Mouse (Mus musculus) kidney, embryonic 14.5 days (tissue): Measurements from ENCODE around the gene Stx3. TPM values are rescaled to one million over a fixed set of nuclear protein-coding genes. Genes with fewer than 3 reads are reported as not detected.

Source experiments
- ATAC-seq: fragments of 200-750 bp; cut with Nextera tagmentation; 2 replicates; pipeline ENCODE4 v1.8.0; 2017; ENCODE audit warnings: moderate number of reproducible peaks, mild to moderate bottlenecking, moderate TSS enrichment, moderate library complexity; ENCODE audit not compliant: low FRiP score, low TSS enrichment
- H3K27ac ChIP-seq: fragments of 300-500 bp; sonication (generic); 2 replicates; pipeline ENCODE4 v1.5.1; 2014; ENCODE audit warnings: low read depth, mild to moderate bottlenecking, low read length, moderate library complexity, mixed read lengths
- H3K27me3 ChIP-seq: fragments of 300-500 bp; sonication (generic); 2 replicates; pipeline ENCODE4 v1.6.1; 2014; ENCODE audit warnings: mild to moderate bottlenecking, low read length; ENCODE audit not compliant: control insufficient read depth, insufficient read depth
- H3K36me3 ChIP-seq: fragments of 300-500 bp; sonication (generic); 2 replicates; pipeline ENCODE4 v1.6.1; 2014; ENCODE audit warnings: low read length, mixed read lengths; ENCODE audit not compliant: control insufficient read depth, insufficient read depth
- H3K4me1 ChIP-seq: fragments of 300-500 bp; sonication (generic); 2 replicates; pipeline ENCODE4 v1.6.1; 2014; ENCODE audit warnings: low read length, mixed read lengths; ENCODE audit not compliant: control insufficient read depth, insufficient read depth
- H3K4me2 ChIP-seq: fragments of 300-500 bp; sonication (generic); replicated peaks from 2 replicates; pipeline ENCODE4 v1.6.1; 2014; ENCODE audit warnings: low read depth, mild to moderate bottlenecking, low read length
- H3K4me3 ChIP-seq: fragments of 300-500 bp; sonication (generic); 2 replicates; pipeline ENCODE4 v1.5.1; 2014; ENCODE audit warnings: mild to moderate bottlenecking, low read length
- H3K9ac ChIP-seq: fragments of 300-500 bp; sonication (generic); 2 replicates; pipeline ENCODE4 v1.6.1; 2014; ENCODE audit warnings: low read depth, mild to moderate bottlenecking, low read length, moderate library complexity
- H3K9me3 ChIP-seq: fragments of 300-500 bp; sonication (generic); 2 replicates; pipeline ENCODE4 v1.6.1; 2016; ENCODE audit warnings: low read length; ENCODE audit not compliant: control insufficient read depth
- WGBS: fragments of 180-500 bp; shearing (Covaris S2); extraction: QIAGEN DNeasy Blood & Tissue Kit; methylation state at CpG from one replicate; pipeline ENCODE4 v1.1.7; 2014; 5-methylcytosine and 5-hydroxymethylcytosine counted together
- polyA plus RNA-seq: library from polyadenylated mRNA; unstranded; fragments of >200 nt; fragmentation: Nextera tagmentation; extraction: Ambion mirVana; gene quantifications from 2 replicates; pipeline ENCODE4 v1.2.1, GENCODE M21; 2014

Stx3 gene
- 19.8 and 20.9 TPM in 2 replicates for polyA plus RNA-seq

DNA sequence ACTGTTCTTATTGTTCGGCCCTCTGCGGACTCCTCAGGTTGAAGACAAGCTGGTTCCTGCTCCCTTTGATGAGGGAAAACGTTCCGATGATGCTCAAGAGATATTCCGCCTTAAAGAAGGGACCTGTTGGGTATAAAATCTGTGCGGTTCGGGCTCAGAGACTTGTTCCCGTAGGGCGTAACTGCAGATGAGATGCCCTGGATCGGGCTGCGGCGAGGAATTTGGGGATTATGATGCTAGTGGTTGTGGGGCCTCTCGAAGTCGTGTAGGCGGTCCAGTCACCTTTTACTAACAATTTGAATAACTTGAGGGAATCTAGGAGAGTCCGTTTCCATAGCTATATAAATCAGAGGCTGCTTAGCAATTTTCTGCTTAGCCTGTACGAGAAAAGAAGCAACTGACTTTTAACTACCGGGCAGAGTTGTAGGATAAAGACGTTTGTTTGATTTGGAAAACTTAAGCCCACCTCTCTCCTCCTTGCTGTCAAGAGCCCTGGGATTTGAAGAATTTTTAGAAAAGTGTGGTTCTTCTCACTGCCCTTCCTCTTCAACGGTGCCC is at the start of gene Stx3:
Stx3 (minus strand) TSS at position 261 of the 558 bp plus-strand sequence.
- Histone ChIP-seq H3K27ac (peak within 1 kb of the TSS; percentile 62; the same call in 1 of the 2 replicates), H3K27me3 (no peaks in the 10 kb centered on the region), H3K9me3 (no peaks in the 10 kb centered on the region), H3K9ac (peak within 1 kb of the TSS; percentile 77), H3K4me1 (no peaks in the 10 kb centered on the region; the same call in 1 of the 2 replicates), H3K36me3 (no peaks in the 10 kb centered on the region), H3K4me2 (peak within 1 kb of the TSS; percentile 94), H3K4me3 (peak within 1 kb of the TSS; percentile 75)
- WGBS: under 1% methylated on average over 20 of the region's 20 CpGs
- no peak for ATAC-seq

DNA sequence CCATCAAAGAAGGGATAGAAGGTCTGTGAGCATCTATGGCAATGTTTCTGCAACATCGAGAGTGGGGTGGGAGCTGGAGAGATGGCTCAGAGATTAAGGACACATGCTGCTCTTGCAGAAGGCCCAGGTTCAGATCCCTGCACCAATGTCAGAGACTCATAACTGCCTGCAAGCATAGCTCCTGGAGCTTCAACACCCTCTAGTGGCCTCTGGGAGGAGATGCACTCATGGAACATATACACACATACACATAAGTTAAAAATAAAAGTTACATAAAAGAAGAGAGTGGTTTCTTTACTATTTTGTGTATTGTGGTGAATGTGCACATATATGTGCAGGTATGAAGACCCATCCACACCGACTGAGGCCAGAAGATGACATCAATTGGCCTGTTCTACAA is 48.6 kb upstream of the Stx3 start:
- H3K9me3 ChIP-seq: peaks cover 3% of the 10 kb centered on the region; the same call in 1 of the 2 replicates
- H3K36me3 ChIP-seq: no peaks in the 10 kb centered on the region
- no peak overlapping the region for H3K9ac ChIP-seq
- ATAC-seq: no peak
- no peak overlapping the region for H3K4me2 ChIP-seq
- no peaks in the 10 kb centered on the region for H3K4me1 ChIP-seq
- no peak overlapping the region for H3K4me3 ChIP-seq
- no peaks in the 10 kb centered on the region for H3K27me3 ChIP-seq
- H3K27ac ChIP-seq: no peak overlapping the region
- WGBS: 84% methylated on average over 2 of the region's 2 CpGs

DNA sequence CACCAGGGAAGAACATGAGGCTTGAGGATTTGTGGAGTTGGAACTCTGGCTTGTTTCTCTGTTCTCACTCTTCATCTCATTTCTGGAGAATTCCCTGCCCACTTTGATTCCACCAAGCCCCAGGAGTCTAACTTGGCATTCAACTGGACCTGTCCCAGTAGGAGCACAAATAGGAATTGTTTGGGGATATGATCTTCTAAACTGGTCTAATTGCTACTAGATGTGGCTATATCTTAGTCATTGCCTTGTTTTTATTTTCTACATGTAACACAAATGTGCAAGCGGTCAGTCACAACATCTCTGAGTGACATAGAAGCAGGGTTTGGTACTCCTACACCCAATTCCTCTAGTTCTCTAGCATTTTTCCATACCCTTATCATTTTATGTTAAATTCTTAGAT is 41.8 kb upstream of the Stx3 start, which contains the start of gene Olfr1418:
Olfr1418 (minus strand) TSS at position 101 of the 400 bp plus-strand sequence.
- Histone ChIP-seq H3K9ac (no peak within 1 kb of the TSS), H3K9me3 (no peaks in the 10 kb centered on the region), H3K36me3 (no peaks in the 10 kb centered on the region), H3K4me3 (no peak within 1 kb of the TSS), H3K4me2 (no peak within 1 kb of the TSS), H3K27ac (no peak within 1 kb of the TSS), H3K4me1 (no peaks in the 10 kb centered on the region), H3K27me3 (no peaks in the 10 kb centered on the region)
- 77% methylated on average over 1 of the region's 1 CpGs for WGBS
- ATAC-seq: no peak

DNA sequence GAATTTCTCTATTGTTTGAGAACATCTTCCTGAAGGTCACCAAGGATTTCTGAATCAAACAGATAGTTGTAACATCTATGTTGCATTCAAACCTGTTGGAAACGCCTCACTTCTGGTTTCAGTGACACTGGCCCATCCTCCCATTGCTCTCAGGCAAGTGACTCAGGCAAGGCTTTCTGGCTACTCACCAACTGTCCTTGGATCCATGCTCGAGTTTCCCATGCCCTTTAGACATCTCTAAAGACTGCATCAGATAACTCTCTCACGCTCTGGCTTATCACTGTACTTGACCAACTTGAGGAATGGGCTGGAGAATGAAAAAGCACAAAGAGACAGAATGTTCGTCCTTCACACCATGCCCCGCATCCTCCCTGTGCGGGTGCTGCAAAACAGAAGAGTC is 37.3 kb upstream of the Stx3 start:
- WGBS: 80% methylated on average over 6 of the region's 6 CpGs
- no peaks in the 10 kb centered on the region for H3K9me3 ChIP-seq
- H3K4me3 ChIP-seq: no peak overlapping the region
- no peaks in the 10 kb centered on the region for H3K36me3 ChIP-seq
- no peak overlapping the region for H3K4me2 ChIP-seq
- no peak for ATAC-seq
- no peaks in the 10 kb centered on the region for H3K4me1 ChIP-seq
- no peak overlapping the region for H3K9ac ChIP-seq
- H3K27me3 ChIP-seq: no peaks in the 10 kb centered on the region
- no peak overlapping the region for H3K27ac ChIP-seq

DNA sequence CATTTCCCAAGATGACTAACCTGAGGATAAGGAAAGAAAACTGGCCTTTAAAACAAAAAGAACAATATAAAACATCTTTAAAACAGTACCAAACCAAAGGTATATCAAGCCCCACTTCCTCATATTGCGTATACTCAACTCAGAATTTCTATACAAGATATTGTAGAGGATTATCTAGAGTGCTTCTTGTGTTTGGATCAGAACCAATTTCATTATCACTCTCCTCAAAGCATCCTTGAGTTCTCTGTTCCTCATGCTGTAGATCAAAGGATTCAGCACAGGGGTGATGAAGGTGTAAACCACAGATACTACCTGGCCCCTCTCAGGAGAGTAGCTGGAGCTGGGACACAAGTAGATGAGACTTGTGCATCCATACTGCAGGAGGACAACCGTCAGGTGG is 35.6 kb upstream of the Stx3 start:
- no peaks in the 10 kb centered on the region for H3K36me3 ChIP-seq
- H3K27me3 ChIP-seq: no peaks in the 10 kb centered on the region
- 89% methylated on average over 2 of the region's 2 CpGs for WGBS
- no peak overlapping the region for H3K27ac ChIP-seq
- H3K4me1 ChIP-seq: no peaks in the 10 kb centered on the region
- H3K4me3 ChIP-seq: no peak overlapping the region
- H3K4me2 ChIP-seq: no peak overlapping the region
- H3K9ac ChIP-seq: no peak overlapping the region
- no peak for ATAC-seq
- no peaks in the 10 kb centered on the region for H3K9me3 ChIP-seq

DNA sequence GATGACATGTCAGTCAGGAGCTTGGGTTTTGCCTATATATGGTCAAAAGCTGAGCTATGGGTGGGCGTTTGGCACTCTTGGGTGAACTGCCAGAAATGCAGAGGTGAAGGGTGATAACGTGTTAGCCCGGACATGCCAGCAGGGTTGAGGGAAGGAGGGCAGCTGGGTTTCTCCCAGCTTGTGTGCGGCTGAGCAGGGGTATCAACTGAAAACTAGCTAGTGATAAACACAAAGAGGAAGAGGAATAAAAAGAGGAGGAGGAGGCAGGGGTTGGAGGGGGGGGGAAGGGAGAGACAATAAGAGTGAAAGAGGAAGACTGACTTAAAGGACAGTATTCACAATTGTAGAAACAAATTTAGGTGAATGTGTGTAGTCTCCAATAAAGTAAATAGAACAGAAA is 33.4 kb upstream of the Stx3 start:
- Histone ChIP-seq H3K4me3 (no peak overlapping the region), H3K27ac (no peak overlapping the region), H3K9ac (no peak overlapping the region), H3K4me2 (no peak overlapping the region), H3K9me3 (no peaks in the 10 kb centered on the region), H3K27me3 (no peaks in the 10 kb centered on the region), H3K36me3 (no peaks in the 10 kb centered on the region), H3K4me1 (no peaks in the 10 kb centered on the region)
- 66% methylated on average over 4 of the region's 4 CpGs for WGBS
- ATAC-seq: no peak

DNA sequence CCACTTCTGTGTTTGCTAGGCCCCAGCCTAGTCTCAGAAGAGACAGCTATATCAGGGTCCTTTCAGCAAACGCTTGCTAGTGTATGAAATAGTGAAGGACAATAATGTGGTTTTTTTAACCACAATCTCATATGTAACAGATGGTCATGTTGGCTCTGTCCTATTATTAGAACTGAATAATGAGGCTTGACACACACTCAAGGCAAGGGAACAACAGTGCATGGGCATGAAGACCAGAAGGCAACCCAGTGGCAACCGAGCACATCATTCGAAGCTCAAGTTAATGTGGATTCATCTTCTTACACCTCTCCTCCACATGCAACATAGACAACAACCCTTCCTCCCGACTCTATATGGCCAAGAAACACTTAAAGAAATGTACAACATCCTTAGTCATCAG is 27.1 kb upstream of the Stx3 start:
- H3K9ac ChIP-seq: no peak overlapping the region
- no peaks in the 10 kb centered on the region for H3K9me3 ChIP-seq
- H3K4me3 ChIP-seq: no peak overlapping the region
- H3K27me3 ChIP-seq: no peaks in the 10 kb centered on the region
- no peaks in the 10 kb centered on the region for H3K36me3 ChIP-seq
- H3K4me1 ChIP-seq: no peaks in the 10 kb centered on the region
- ATAC-seq: no peak
- no peak overlapping the region for H3K4me2 ChIP-seq
- H3K27ac ChIP-seq: no peak overlapping the region
- 85% methylated on average over 4 of the region's 4 CpGs for WGBS

DNA sequence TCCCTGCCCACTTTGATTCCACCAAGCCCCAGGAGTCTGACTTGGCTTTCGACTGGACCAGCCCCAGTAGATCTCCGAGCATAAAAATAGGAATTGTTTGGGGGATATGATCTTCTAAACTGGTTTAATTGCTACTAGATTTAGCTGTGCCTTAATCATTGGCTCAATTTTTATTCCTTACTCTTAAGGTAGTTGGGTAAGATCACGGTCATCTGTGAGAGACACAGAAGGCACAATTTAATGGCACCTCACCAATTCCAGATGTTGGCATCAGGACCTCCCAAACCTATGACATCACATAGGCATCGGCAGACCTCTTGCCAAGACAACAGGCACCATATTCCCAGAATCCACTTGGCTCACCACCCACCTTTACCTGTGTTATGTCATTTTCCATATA is 19.9 kb upstream of the Stx3 start, which contains the start of gene Olfr1417:
Olfr1417 (minus strand) TSS at position 101 of the 400 bp plus-strand sequence.
- Histone ChIP-seq H3K4me1 (no peaks in the 10 kb centered on the region), H3K27me3 (no peaks in the 10 kb centered on the region), H3K9me3 (no peaks in the 10 kb centered on the region), H3K9ac (no peak within 1 kb of the TSS), H3K36me3 (no peaks in the 10 kb centered on the region), H3K4me2 (no peak within 1 kb of the TSS), H3K27ac (no peak within 1 kb of the TSS), H3K4me3 (no peak within 1 kb of the TSS)
- 94% methylated on average over 4 of the region's 4 CpGs for WGBS
- no peak for ATAC-seq

DNA sequence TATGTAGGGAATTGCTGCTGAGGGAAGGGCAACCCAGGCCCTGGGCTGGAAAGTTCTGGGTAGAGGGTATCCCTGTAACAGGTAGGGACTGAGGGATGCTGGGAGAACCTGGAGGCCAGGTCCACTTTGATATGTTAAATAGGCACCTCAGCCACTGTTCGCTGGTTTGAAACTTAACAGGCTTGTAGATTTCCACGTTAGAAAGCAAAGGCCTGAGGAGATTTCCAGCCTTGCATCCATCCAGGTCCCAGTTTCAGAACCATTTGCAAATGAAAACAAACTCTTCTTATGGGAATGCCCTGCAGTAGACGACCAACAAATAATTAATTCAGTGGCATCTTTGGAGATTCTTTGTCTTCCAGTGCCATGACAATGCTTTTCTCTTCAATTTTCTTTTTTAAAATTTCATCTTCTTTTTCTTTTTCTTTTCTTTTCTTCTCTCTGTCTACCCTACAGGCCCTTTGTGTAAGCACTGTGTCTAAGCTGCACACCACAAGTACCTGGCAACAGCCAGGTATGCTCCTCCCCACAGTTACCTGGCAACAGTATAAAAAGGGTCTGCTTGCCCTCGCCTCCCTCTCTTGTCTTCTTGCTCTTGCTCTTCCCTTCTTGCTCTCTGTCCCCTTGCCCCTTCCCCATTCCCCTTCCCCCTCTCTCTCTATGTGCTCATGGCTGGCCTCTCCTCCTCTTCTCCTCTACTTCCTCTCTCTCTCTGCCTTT is 4.3 kb upstream of the Stx3 start:
- H3K9ac ChIP-seq: no peak overlapping the region
- H3K27me3 ChIP-seq: no peaks in the 10 kb centered on the region
- no peak for ATAC-seq
- no peak overlapping the region for H3K4me3 ChIP-seq
- WGBS: 34% methylated on average over 4 of the region's 4 CpGs
- H3K4me2 ChIP-seq: no peak overlapping the region
- no peak overlapping the region for H3K27ac ChIP-seq
- no peaks in the 10 kb centered on the region for H3K9me3 ChIP-seq
- no peaks in the 10 kb centered on the region for H3K36me3 ChIP-seq
- H3K4me1 ChIP-seq: no peaks in the 10 kb centered on the region
